Mouse (Mus musculus) mesoderm, embryonic 11.5 days (tissue): ENCODE measurements around the gene Mef2c.

Experiments
- DNase-seq: peaks from one replicate; pipeline ENCODE4 v3.0.0-alpha.2; 2012; ENCODE audit warnings: low read depth, low spot score

The Mef2c gene

GRCm38 (mm10) chr13:83662089-83662551, 158.3 kb downstream of the Mef2c start:
- no peak for DNase-seq

- DNase-seq = no peak
Observed at GRCm38 (mm10) chr13:83666179-83666578, 162.3 kb downstream of the Mef2c start.

GRCm38 (mm10) chr13:83667051-83667450, 163.2 kb downstream of the Mef2c start:
- DNase-seq = no peak

- DNase-seq = no peak
Observed at GRCm38 (mm10) chr13:83707611-83708010, 203.8 kb downstream of the Mef2c start.

GRCm38 (mm10) chr13:83712778-83713380, 209.0 kb downstream of the Mef2c start:
- DNase-seq = no peak

GRCm38 (mm10) chr13:83713661-83714291, 209.9 kb downstream of the Mef2c start:
- no peak for DNase-seq

- peak; percentile 86 for DNase-seq
Observed at GRCm38 (mm10) chr13:83714466-83715307, 210.9 kb downstream of the Mef2c start.

- DNase-seq = no peak
Observed at GRCm38 (mm10) chr13:83715308-83715785, 211.5 kb downstream of the Mef2c start.

GRCm38 (mm10) chr13:83715971-83716615, 212.3 kb downstream of the Mef2c start:
- DNase-seq = no peak
